Mouse (Mus musculus): ENCODE measurements around the gene Snai3. TPM values are rescaled to one million over a fixed set of nuclear protein-coding genes. Genes with fewer than 3 reads are reported as not detected.

The Snai3 gene
- polyA plus RNA-seq (2012; rRNA removed) = 4.7 and 8.2 TPM in 2 replicates

GRCm38 (mm10) chr8:122460524-122461472 lies at the start of gene Snai3:
Gene Snai3 (minus strand): TSS chr8:122460733.

GRCm38 (mm10) chr8:122475580-122476320 lies 15.2 kb upstream of the Snai3 start, which contains the start of the genes Rnf166 and Ctu2:
Gene Rnf166 (minus strand): TSS chr8:122476064.
Gene Ctu2 (plus strand): TSS chr8:122476143.

GRCm38 (mm10) chr8:122443262-122444006 lies 17.1 kb downstream of the Snai3 start, which contains the start of gene Mvd:
Gene Mvd (minus strand): TSS chr8:122443422.

GRCm38 (mm10) chr8:122432443-122433268 lies 27.9 kb downstream of the Snai3 start, which contains the start of gene Cyba:
Gene Cyba (minus strand): TSS chr8:122432930.

GRCm38 (mm10) chr8:122421376-122422070 lies 39.0 kb downstream of the Snai3 start, which contains the start of gene Il17c:
Gene Il17c (plus strand): TSS chr8:122422020.

Other genes with a start within 250 kb of the Snai3 start
- 49.4 and 63.9 TPM in 2 replicates for gene Zfpm1, start 178.6 kb downstream of the Snai3 start, polyA plus RNA-seq (2012; rRNA removed)
- gene Trhr2, start 100.0 kb downstream of the Snai3 start, polyA plus RNA-seq (2012; rRNA removed) = not detected in 2 replicates
- gene Zc3h18, start 84.1 kb downstream of the Snai3 start, polyA plus RNA-seq (2012; rRNA removed) = 33.7 and 44.0 TPM in 2 replicates
- gene Il17c, start 38.7 kb downstream of the Snai3 start, polyA plus RNA-seq (2012; rRNA removed) = 1.2 and 1.3 TPM in 2 replicates
- 180 and 243 TPM in 2 replicates for gene Cyba, start 27.8 kb downstream of the Snai3 start, polyA plus RNA-seq (2012; rRNA removed)
- gene Mvd, start 17.3 kb downstream of the Snai3 start, polyA plus RNA-seq (2012; rRNA removed) = 43.0 and 48.2 TPM in 2 replicates
- 129 and 146 TPM in 2 replicates for gene Rnf166, start 15.3 kb upstream of the Snai3 start, polyA plus RNA-seq (2012; rRNA removed)
- 68.6 and 81.8 TPM in 2 replicates for gene Ctu2, start 15.4 kb upstream of the Snai3 start, polyA plus RNA-seq (2012; rRNA removed)
- gene Piezo1, start 90.6 kb upstream of the Snai3 start, polyA plus RNA-seq (2012; rRNA removed) = 187 and 204 TPM in 2 replicates
- 45.8 and 56.9 TPM in 2 replicates for gene Cdt1, start 107.3 kb upstream of the Snai3 start, polyA plus RNA-seq (2012; rRNA removed)
- gene Aprt, start 116.2 kb upstream of the Snai3 start, polyA plus RNA-seq (2012; rRNA removed) = 194 and 225 TPM in 2 replicates
- 15.6 and 16.8 TPM in 2 replicates for gene Galns, start 150.7 kb upstream of the Snai3 start, polyA plus RNA-seq (2012; rRNA removed)
- gene Trappc2l, start 150.9 kb upstream of the Snai3 start, polyA plus RNA-seq (2012; rRNA removed) = 143 and 218 TPM in 2 replicates
- gene Pabpn1l, start 162.0 kb upstream of the Snai3 start, polyA plus RNA-seq (2012; rRNA removed) = 3.2 and 5.0 TPM in 2 replicates
- gene Cbfa2t3, start 238.4 kb upstream of the Snai3 start, polyA plus RNA-seq (2012; rRNA removed) = 15.7 and 17.2 TPM in 2 replicates